Mouse (Mus musculus): Measurements from ENCODE around the gene B230217C12Rik. TPM values are rescaled to one million over a fixed set of nuclear protein-coding genes. Genes with fewer than 3 reads are reported as not detected.

The B230217C12Rik gene
- 39.8 and 53.5 TPM in 2 replicates for polyA plus RNA-seq (2014; fragmentation: Nextera tagmentation; extraction: Ambion mirVana)

DNA sequence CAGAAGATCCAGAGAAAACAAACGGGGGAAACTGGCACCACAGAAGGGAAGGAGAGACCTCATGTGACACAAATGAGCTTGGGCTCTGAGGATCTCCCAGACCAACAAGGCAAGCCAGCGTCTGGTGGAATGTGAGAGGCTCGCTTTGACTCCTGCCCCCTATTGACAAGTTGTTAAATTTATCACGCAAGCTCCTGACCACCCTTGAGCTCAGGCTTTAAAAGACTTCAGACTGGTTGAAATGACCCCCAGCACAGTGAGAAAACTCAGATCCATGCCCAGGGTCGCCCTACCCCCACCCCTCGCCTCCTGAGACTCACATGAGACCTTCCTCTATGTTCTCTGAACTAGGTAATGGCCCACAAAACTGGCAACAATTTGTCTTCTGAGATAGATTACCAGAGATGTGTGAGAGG lies at the start of gene B230217C12Rik:
Gene B230217C12Rik (plus strand): TSS at position 242 of the 416 bp plus-strand sequence.
- Histone ChIP-seq H3K4me2 (ENCODE audit: low read depth, low read length) (peak within 1 kb of the TSS; percentile 73), H3K4me1 (ENCODE audit: control insufficient read depth, insufficient read depth, low read length) (peaks cover 7% of the 10 kb centered on the region), H3K4me3 (ENCODE audit: low read depth, low read length) (peak within 1 kb of the TSS; percentile 36), H3K9me3 (ENCODE audit: control insufficient read depth, low read length) (no peaks in the 10 kb centered on the region), H3K9ac (replicated peaks; ENCODE audit: low read depth, low read length) (peak within 1 kb of the TSS; percentile 48), H3K27me3 (ENCODE audit: control insufficient read depth, insufficient read depth, low read length) (no peaks in the 10 kb centered on the region), H3K27ac (ENCODE audit: low read depth, low read length) (peak within 1 kb of the TSS; percentile 76), H3K36me3 (ENCODE audit: control insufficient read depth, insufficient read depth, low read length) (peaks cover 10% of the 10 kb centered on the region; the same call in 1 of the 2 replicates)
- WGBS = 2% methylated on average over 6 of the region's 6 CpGs
- peak; percentile 53 for ATAC-seq (ENCODE audit: low read depth)

GRCm38 (mm10) chr11:97793165-97793564 lies 47.4 kb upstream of the B230217C12Rik start:
- ATAC-seq (ENCODE audit: low read depth) = no peak
- Histone ChIP-seq H3K4me1 (ENCODE audit: control insufficient read depth, insufficient read depth, low read length) (no peaks in the 10 kb centered on the region), H3K27me3 (ENCODE audit: control insufficient read depth, insufficient read depth, low read length) (no peaks in the 10 kb centered on the region), H3K4me2 (ENCODE audit: low read depth, low read length) (no peak overlapping the region), H3K4me3 (ENCODE audit: low read depth, low read length) (no peak overlapping the region), H3K27ac (ENCODE audit: low read depth, low read length) (no peak overlapping the region), H3K9ac (replicated peaks; ENCODE audit: low read depth, low read length) (no peak overlapping the region), H3K36me3 (ENCODE audit: control insufficient read depth, insufficient read depth, low read length) (no peaks in the 10 kb centered on the region), H3K9me3 (ENCODE audit: control insufficient read depth, low read length) (no peaks in the 10 kb centered on the region)
- WGBS = 4% methylated on average over 2 of the region's 2 CpGs

- no peak for ATAC-seq (ENCODE audit: low read depth)
- WGBS = 4% methylated on average over 6 of the region's 6 CpGs
- Histone ChIP-seq H3K9ac (replicated peaks; ENCODE audit: low read depth, low read length) (no peak overlapping the region), H3K4me3 (ENCODE audit: low read depth, low read length) (no peak overlapping the region), H3K27ac (ENCODE audit: low read depth, low read length) (no peak overlapping the region), H3K27me3 (ENCODE audit: control insufficient read depth, insufficient read depth, low read length) (no peaks in the 10 kb centered on the region; the same call in 1 of the 2 replicates), H3K4me1 (ENCODE audit: control insufficient read depth, insufficient read depth, low read length) (peaks cover 10% of the 10 kb centered on the region; the same call in 1 of the 2 replicates), H3K36me3 (ENCODE audit: control insufficient read depth, insufficient read depth, low read length) (no peaks in the 10 kb centered on the region), H3K9me3 (ENCODE audit: control insufficient read depth, low read length) (no peaks in the 10 kb centered on the region), H3K4me2 (ENCODE audit: low read depth, low read length) (no peak overlapping the region)
Measured at GRCm38 (mm10) chr11:97796910-97797309, 43.7 kb upstream of the B230217C12Rik start.

- ATAC-seq (ENCODE audit: low read depth) = no peak
- Histone ChIP-seq H3K36me3 (ENCODE audit: control insufficient read depth, insufficient read depth, low read length) (no peaks in the 10 kb centered on the region), H3K4me3 (ENCODE audit: low read depth, low read length) (peak overlapping the region; percentile 93; the same call in 1 of the 2 replicates)
Measured at GRCm38 (mm10) chr11:97797369-97798082, 43.1 kb upstream of the B230217C12Rik start.

DNA sequence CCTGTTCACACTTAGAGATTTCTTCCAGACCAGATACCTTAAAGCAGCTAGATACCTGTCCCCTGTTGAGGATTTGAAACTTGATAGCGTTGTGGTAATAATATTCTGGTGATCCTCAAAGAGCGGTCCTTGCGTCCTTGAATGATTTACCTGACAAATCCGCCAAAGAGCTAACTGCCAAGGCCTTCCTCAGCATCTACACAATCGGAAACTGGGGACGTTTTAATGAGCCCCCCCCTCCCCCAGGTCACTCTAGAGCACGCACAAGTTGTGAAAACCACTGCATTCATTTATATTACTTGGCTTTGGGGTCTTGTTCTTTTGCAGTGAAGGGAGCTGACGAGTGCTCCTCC lies 42.5 kb upstream of the B230217C12Rik start:
- H3K27me3 ChIP-seq (ENCODE audit: control insufficient read depth, insufficient read depth, low read length) = no peaks in the 10 kb centered on the region; the same call in 1 of the 2 replicates
- H3K4me1 ChIP-seq (ENCODE audit: control insufficient read depth, insufficient read depth, low read length) = peaks cover 17% of the 10 kb centered on the region; the same call in 1 of the 2 replicates
- peak overlapping the region; percentile 86 for H3K27ac ChIP-seq (ENCODE audit: low read depth, low read length)
- no peak overlapping the region for H3K9ac ChIP-seq (replicated peaks; ENCODE audit: low read depth, low read length)
- H3K4me2 ChIP-seq (ENCODE audit: low read depth, low read length) = peak overlapping the region; percentile 26; the same call in 1 of the 2 replicates
- 38% methylated on average over 8 of the region's 8 CpGs for WGBS
- peak overlapping the region; percentile 93 for H3K4me3 ChIP-seq (ENCODE audit: low read depth, low read length)
- H3K36me3 ChIP-seq (ENCODE audit: control insufficient read depth, insufficient read depth, low read length) = no peaks in the 10 kb centered on the region
- no peak for ATAC-seq (ENCODE audit: low read depth)
- H3K9me3 ChIP-seq (ENCODE audit: control insufficient read depth, low read length) = no peaks in the 10 kb centered on the region

More at GRCm38 (mm10) chr11:97797369-97798082, 43.1 kb upstream of the B230217C12Rik start:
- Histone ChIP-seq H3K9me3 (ENCODE audit: control insufficient read depth, low read length) (no peaks in the 10 kb centered on the region), H3K4me1 (ENCODE audit: control insufficient read depth, insufficient read depth, low read length) (peaks cover 17% of the 10 kb centered on the region; the same call in 1 of the 2 replicates), H3K27me3 (ENCODE audit: control insufficient read depth, insufficient read depth, low read length) (no peaks in the 10 kb centered on the region; the same call in 1 of the 2 replicates), H3K27ac (ENCODE audit: low read depth, low read length) (peak overlapping the region; percentile 86; the same call in 1 of the 2 replicates), H3K4me2 (ENCODE audit: low read depth, low read length) (0 out of 2 replicates have a peak overlapping the region, but pooled peaks have one; percentile 26), H3K9ac (replicated peaks; ENCODE audit: low read depth, low read length) (no peak overlapping the region)
- 58% methylated on average over 15 of the region's 15 CpGs for WGBS

DNA sequence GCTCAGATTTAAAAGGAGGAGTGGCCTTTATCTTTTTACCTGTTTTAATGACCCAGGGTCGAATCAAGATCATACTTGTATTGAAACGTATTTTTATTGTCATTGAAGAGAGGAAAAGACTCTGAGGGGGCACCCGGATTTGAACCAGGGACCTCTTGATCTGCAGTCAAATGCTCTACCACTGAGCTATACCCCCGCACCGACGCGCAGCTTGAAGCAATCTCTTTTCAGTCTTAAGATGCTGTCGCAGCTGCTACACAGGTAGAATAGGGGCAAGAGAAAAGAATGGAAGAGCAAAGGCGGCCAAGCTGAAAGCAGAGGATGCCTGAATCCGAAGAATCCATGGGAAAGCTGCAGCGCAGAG lies 41.8 kb upstream of the B230217C12Rik start, which contains the start of gene Lasp1:
Gene Lasp1 (plus strand): TSS at position 219 of the 364 bp plus-strand sequence.
- WGBS = 0% methylated on average over 11 of the region's 11 CpGs
- no peaks in the 10 kb centered on the region; the same call in 1 of the 2 replicates for H3K27me3 ChIP-seq (ENCODE audit: control insufficient read depth, insufficient read depth, low read length)
- H3K36me3 ChIP-seq (ENCODE audit: control insufficient read depth, insufficient read depth, low read length) = no peaks in the 10 kb centered on the region
- H3K9me3 ChIP-seq (ENCODE audit: control insufficient read depth, low read length) = no peaks in the 10 kb centered on the region
- peak within 1 kb of the TSS; percentile 93 for H3K4me3 ChIP-seq (ENCODE audit: low read depth, low read length)
- H3K27ac ChIP-seq (ENCODE audit: low read depth, low read length) = peak within 1 kb of the TSS; percentile 86
- peaks cover 20% of the 10 kb centered on the region for H3K4me1 ChIP-seq (ENCODE audit: control insufficient read depth, insufficient read depth, low read length)
- ATAC-seq (ENCODE audit: low read depth) = peak; percentile 65
- H3K4me2 ChIP-seq (ENCODE audit: low read depth, low read length) = peak within 1 kb of the TSS; percentile 90
- H3K9ac ChIP-seq (replicated peaks; ENCODE audit: low read depth, low read length) = peak within 1 kb of the TSS; percentile 91

DNA sequence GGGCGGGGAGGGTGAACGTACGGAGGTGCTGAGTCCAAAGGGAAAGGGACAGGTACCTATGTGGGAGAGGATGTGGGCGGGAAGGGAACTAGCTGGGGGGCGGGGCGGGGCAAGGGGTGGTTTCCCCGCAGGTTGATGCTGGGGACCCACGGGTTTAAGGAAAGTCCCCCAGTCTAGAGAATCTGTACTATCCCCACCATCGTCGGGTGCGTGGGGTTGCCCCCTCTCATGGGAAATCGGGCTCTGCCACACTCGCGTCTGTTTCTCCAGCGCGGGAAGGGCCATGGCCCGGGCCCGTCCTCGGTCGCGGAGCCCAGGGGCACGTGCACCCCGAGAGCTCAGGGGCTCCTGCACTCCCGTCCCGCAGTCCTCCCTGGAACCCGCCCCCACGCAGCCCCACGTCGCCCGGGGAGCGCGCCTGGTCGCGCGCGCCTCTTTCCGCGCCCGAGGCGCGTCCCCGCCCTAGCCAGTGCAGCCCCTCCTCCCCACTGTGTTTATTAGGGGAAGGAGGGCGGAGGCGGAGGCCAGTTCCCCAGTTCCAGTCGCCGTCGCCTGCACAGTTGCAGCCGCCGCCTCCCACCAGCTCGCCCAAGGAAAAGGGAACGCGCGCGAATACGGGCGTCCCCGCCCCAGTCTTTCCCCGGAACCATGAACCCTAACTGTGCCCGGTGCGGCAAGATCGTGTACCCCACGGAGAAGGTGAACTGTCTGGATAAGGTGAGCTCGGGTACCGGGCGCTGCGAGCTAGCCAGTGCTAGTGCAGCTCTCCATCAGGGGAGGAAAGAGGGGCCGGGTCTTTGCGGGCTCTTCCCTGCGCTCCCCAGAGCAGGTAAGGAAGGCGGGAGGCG lies 41.2 kb upstream of the B230217C12Rik start:
- under 1% methylated on average over 59 of the region's 71 CpGs for WGBS
- no peaks in the 10 kb centered on the region for H3K9me3 ChIP-seq (ENCODE audit: control insufficient read depth, low read length)
- H3K4me3 ChIP-seq (ENCODE audit: low read depth, low read length) = peak overlapping the region; percentile 93
- H3K36me3 ChIP-seq (ENCODE audit: control insufficient read depth, insufficient read depth, low read length) = no peaks in the 10 kb centered on the region
- no peaks in the 10 kb centered on the region; the same call in 1 of the 2 replicates for H3K27me3 ChIP-seq (ENCODE audit: control insufficient read depth, insufficient read depth, low read length)
- peak; percentile 79 for ATAC-seq (ENCODE audit: low read depth)
- H3K27ac ChIP-seq (ENCODE audit: low read depth, low read length) = peak overlapping the region; percentile 86
- H3K9ac ChIP-seq (replicated peaks; ENCODE audit: low read depth, low read length) = peak overlapping the region; percentile 91
- H3K4me2 ChIP-seq (ENCODE audit: low read depth, low read length) = peak overlapping the region; percentile 90
- peaks cover 25% of the 10 kb centered on the region for H3K4me1 ChIP-seq (ENCODE audit: control insufficient read depth, insufficient read depth, low read length)

DNA sequence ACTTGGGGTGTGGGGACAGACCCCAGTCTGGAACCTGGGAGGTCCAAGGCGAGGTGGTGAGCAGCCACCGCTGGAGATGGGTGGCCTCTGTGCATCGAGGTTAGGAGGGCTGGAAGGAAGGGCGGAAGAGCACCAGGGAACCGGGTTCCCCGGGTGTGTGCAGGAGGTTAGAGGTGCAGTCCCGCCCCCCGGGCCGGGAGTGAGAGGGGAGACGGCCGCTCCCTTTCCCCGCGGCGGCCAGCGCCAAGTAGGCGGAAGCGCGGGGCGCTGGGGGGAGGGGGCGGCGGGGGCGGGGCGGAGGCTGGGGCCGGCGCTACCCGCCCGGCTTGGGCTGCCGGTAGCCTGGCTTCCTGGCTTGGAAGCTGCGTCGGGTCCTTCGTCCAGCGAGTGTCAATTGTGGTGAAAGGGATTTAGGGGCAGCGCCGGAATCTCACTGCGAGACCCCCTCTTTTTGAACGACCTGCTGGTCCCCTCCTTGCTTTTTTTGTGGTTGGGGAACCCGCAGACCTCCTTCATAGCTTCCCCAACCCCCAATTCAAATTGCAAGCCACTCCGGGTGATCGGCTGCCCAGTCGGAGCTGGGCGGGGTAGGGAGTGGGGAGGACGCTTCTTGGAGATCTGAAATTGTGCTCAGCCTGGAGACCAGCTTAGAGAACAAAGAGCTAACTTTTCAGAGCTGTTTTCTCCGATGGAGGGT lies 40.4 kb upstream of the B230217C12Rik start:
- no peaks in the 10 kb centered on the region; the same call in 1 of the 2 replicates for H3K27me3 ChIP-seq (ENCODE audit: control insufficient read depth, insufficient read depth, low read length)
- WGBS = under 1% methylated on average over 28 of the region's 43 CpGs
- peak overlapping the region; percentile 93 for H3K4me3 ChIP-seq (ENCODE audit: low read depth, low read length)
- no peaks in the 10 kb centered on the region for H3K9me3 ChIP-seq (ENCODE audit: control insufficient read depth, low read length)
- H3K27ac ChIP-seq (ENCODE audit: low read depth, low read length) = peak overlapping the region; percentile 86
- peak; percentile 48 for ATAC-seq (ENCODE audit: low read depth)
- no peaks in the 10 kb centered on the region for H3K36me3 ChIP-seq (ENCODE audit: control insufficient read depth, insufficient read depth, low read length)
- peak overlapping the region; percentile 91 for H3K9ac ChIP-seq (replicated peaks; ENCODE audit: low read depth, low read length)
- peak overlapping the region; percentile 90 for H3K4me2 ChIP-seq (ENCODE audit: low read depth, low read length)
- H3K4me1 ChIP-seq (ENCODE audit: control insufficient read depth, insufficient read depth, low read length) = peaks cover 31% of the 10 kb centered on the region

Data from neural tube, embryonic 14.5 days (tissue).